Mouse (Mus musculus): ENCODE results near the gene Ank2. TPM values are rescaled to one million over a fixed set of nuclear protein-coding genes. Genes with fewer than 3 reads are reported as not detected.

Gene Ank2
- total and polyA plus RNA-seq, 2 experiments from 2014 or later, result 195 to 497 TPM

GRCm38 (mm10) chr3:127013976-127014375 lies 485.2 kb downstream of the Ank2 start:
- no peak overlapping the region for H3K4me3 ChIP-seq (ENCODE audit: low read length)
- H3K27me3 ChIP-seq (ENCODE audit: insufficient read depth, low read length), result no peaks in the 10 kb centered on the region

GRCm38 (mm10) chr3:127012525-127012924 lies 486.6 kb downstream of the Ank2 start:
- Histone ChIP-seq H3K36me3 (ENCODE audit: insufficient read depth, low read length) (peaks cover 19% of the 10 kb centered on the region; the same call in 1 of the 2 replicates), H3K27ac (no peak overlapping the region), H3K27me3 (ENCODE audit: insufficient read depth, low read length) (no peaks in the 10 kb centered on the region), H3K9me3 (ENCODE audit: low read length) (no peaks in the 10 kb centered on the region), H3K4me2 (ENCODE audit: low read depth, low read length) (no peak overlapping the region), H3K4me1 (ENCODE audit: insufficient read depth, low read length) (no peaks in the 10 kb centered on the region), H3K9ac (replicated peaks; ENCODE audit: low read length) (no peak overlapping the region), H3K4me3 (ENCODE audit: low read length) (no peak overlapping the region)
- 55% methylated on average over 8 of the region's 8 CpGs for WGBS
- DNase-seq (ENCODE audit: low spot score) (peak; percentile 74), ATAC-seq (peak; percentile 68)
- TF ChIP-seq CTCF (IDR thresholded peaks at IDR 0.05; ENCODE audit: low read depth), result peak; percentile 75

More at GRCm38 (mm10) chr3:127013976-127014375, 485.2 kb downstream of the Ank2 start:
- WGBS, result 79% methylated on average over 4 of the region's 4 CpGs
- no peak overlapping the region for H3K9ac ChIP-seq (replicated peaks; ENCODE audit: low read length)
- H3K36me3 ChIP-seq (ENCODE audit: insufficient read depth, low read length), result peaks cover 15% of the 10 kb centered on the region; the same call in 1 of the 2 replicates
- H3K27ac ChIP-seq, result no peak overlapping the region
- no peaks in the 10 kb centered on the region for H3K4me1 ChIP-seq (ENCODE audit: insufficient read depth, low read length)
- no peak for TF ChIP-seq CTCF (IDR thresholded peaks at IDR 0.05; ENCODE audit: low read depth)
- H3K9me3 ChIP-seq (ENCODE audit: low read length), result no peaks in the 10 kb centered on the region
- H3K4me2 ChIP-seq (ENCODE audit: low read depth, low read length), result no peak overlapping the region
- ATAC-seq (no peak), DNase-seq (ENCODE audit: low spot score) (no peak)

- no peak for TF ChIP-seq CTCF (IDR thresholded peaks at IDR 0.05; ENCODE audit: low read depth)
- ATAC-seq (peak; percentile 39), DNase-seq (ENCODE audit: low spot score) (no peak)
- Histone ChIP-seq H3K4me2 (ENCODE audit: low read depth, low read length) (no peak overlapping the region), H3K9ac (replicated peaks; ENCODE audit: low read length) (no peak overlapping the region), H3K4me1 (ENCODE audit: insufficient read depth, low read length) (no peaks in the 10 kb centered on the region), H3K27me3 (ENCODE audit: insufficient read depth, low read length) (no peaks in the 10 kb centered on the region), H3K27ac (no peak overlapping the region), H3K9me3 (ENCODE audit: low read length) (no peaks in the 10 kb centered on the region), H3K4me3 (ENCODE audit: low read length) (no peak overlapping the region), H3K36me3 (ENCODE audit: insufficient read depth, low read length) (peaks cover 20% of the 10 kb centered on the region)
- 93% methylated on average over 9 of the region's 9 CpGs for WGBS
Measured at GRCm38 (mm10) chr3:127005898-127006673, 493.1 kb downstream of the Ank2 start.

- H3K36me3 ChIP-seq (ENCODE audit: insufficient read depth, low read length), result peaks cover 15% of the 10 kb centered on the region
- H3K9ac ChIP-seq (replicated peaks; ENCODE audit: low read length), result no peak overlapping the region
- H3K27ac ChIP-seq, result no peak overlapping the region
- H3K9me3 ChIP-seq (ENCODE audit: low read length), result no peaks in the 10 kb centered on the region
- WGBS, result 76% methylated on average over 9 of the region's 9 CpGs
- ATAC-seq (peak; percentile 50), DNase-seq (ENCODE audit: low spot score) (peak; percentile 32)
- TF ChIP-seq CTCF (IDR thresholded peaks at IDR 0.05; ENCODE audit: low read depth), result peak; percentile 44; the same call in 1 of the 2 replicates
- no peak overlapping the region for H3K4me2 ChIP-seq (ENCODE audit: low read depth, low read length)
- no peak overlapping the region for H3K4me3 ChIP-seq (ENCODE audit: low read length)
- H3K4me1 ChIP-seq (ENCODE audit: insufficient read depth, low read length), result no peaks in the 10 kb centered on the region
- no peaks in the 10 kb centered on the region for H3K27me3 ChIP-seq (ENCODE audit: insufficient read depth, low read length)
Measured at GRCm38 (mm10) chr3:127004860-127005633, 494.1 kb downstream of the Ank2 start.

DNA sequence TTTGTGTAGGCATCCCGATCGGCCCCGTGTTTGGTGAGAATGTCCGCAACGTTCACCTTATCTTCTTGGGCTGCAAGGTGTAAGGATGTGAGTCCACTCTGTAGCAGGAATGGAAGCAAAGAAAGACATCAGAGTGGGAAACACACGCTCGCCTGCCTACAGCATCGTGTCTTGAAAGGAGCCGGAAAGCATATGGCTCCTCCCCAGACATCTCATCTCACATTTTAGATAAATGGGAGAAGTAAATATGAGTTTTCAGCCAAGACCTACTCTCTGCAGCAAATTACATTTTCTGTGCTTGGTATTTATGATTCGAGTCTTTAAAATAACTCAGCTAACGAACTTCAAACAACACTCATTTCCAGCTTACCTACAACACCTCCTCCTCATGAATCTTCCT lies 495.2 kb downstream of the Ank2 start:
- DNase-seq (ENCODE audit: low spot score), result no peak
- no peak overlapping the region for H3K27ac ChIP-seq
- no peaks in the 10 kb centered on the region for H3K27me3 ChIP-seq (ENCODE audit: insufficient read depth, low read length)
- no peak overlapping the region for H3K4me3 ChIP-seq (ENCODE audit: low read length)
- no peak for TF ChIP-seq CTCF (IDR thresholded peaks at IDR 0.05; ENCODE audit: low read depth)
- no peak overlapping the region for H3K9ac ChIP-seq (replicated peaks; ENCODE audit: low read length)
- ATAC-seq, result no peak
- no peaks in the 10 kb centered on the region for H3K9me3 ChIP-seq (ENCODE audit: low read length)
- no peak overlapping the region for H3K4me2 ChIP-seq (ENCODE audit: low read depth, low read length)
- no peaks in the 10 kb centered on the region for H3K4me1 ChIP-seq (ENCODE audit: insufficient read depth, low read length)
- WGBS, result 94% methylated on average over 11 of the region's 11 CpGs
- peaks cover 15% of the 10 kb centered on the region for H3K36me3 ChIP-seq (ENCODE audit: insufficient read depth, low read length)

- Histone ChIP-seq H3K9ac (replicated peaks; ENCODE audit: low read length) (peak overlapping the region; percentile 17; the same call in 1 of the 2 replicates), H3K4me2 (ENCODE audit: low read depth, low read length) (peak overlapping the region; percentile 43), H3K4me1 (ENCODE audit: insufficient read depth, low read length) (peaks cover 14% of the 10 kb centered on the region), H3K36me3 (ENCODE audit: insufficient read depth, low read length) (peaks cover 7% of the 10 kb centered on the region), H3K9me3 (ENCODE audit: low read length) (no peaks in the 10 kb centered on the region), H3K4me3 (ENCODE audit: low read length) (no peak overlapping the region), H3K27ac (peak overlapping the region; percentile 81), H3K27me3 (ENCODE audit: insufficient read depth, low read length) (no peaks in the 10 kb centered on the region)
- ATAC-seq (peak; percentile 10; the same call in 1 of the 2 replicates), DNase-seq (ENCODE audit: low spot score) (peak; percentile 9)
- TF ChIP-seq CTCF (IDR thresholded peaks at IDR 0.05; ENCODE audit: low read depth), result no peak
- WGBS, result 6% methylated on average over 8 of the region's 8 CpGs
Measured at GRCm38 (mm10) chr3:126998742-126999112, 500.4 kb downstream of the Ank2 start.
